Mouse (Mus musculus) cortical plate, adult 2 months (tissue): ENCODE measurements around the gene Ginm1.

ENCODE experiments used
- CTCF ChIP-seq: fragments of 200-500 bp; IDR thresholded peaks from 2 replicates; pipeline ENCODE4 v1.5.1; 2011; ENCODE audit warnings: mild to moderate bottlenecking, control low read depth, low read length; ENCODE audit not compliant: insufficient read depth; ENCODE audit errors: extremely low read depth
- POLR2A ChIP-seq: fragments of 200-500 bp; IDR thresholded peaks from 2 replicates; pipeline ENCODE4 v1.6.1; 2011; ENCODE audit warnings: mild to moderate bottlenecking, low read length, control low read depth; ENCODE audit not compliant: insufficient read depth; ENCODE audit errors: extremely low read depth

- TF ChIP-seq POLR2A (no peak), CTCF (peak; percentile 50)
Observed at GRCm38 (mm10) chr10:7809937-7810336, 17.3 kb upstream of the Ginm1 start.
